Mouse (Mus musculus) cerebellum, postnatal 14 days (tissue): ENCODE results near the gene Casz1.
A peak's percentile ranks its signal among the peaks of the same experiment; 100 is the strongest.

Experiments
- DNase-seq, 2 experiments: peaks; one replicate each; pipeline ENCODE4 v3.0.0; 2021; ENCODE audit warnings: mixed read lengths in 2 of 2

Casz1 gene

DNA sequence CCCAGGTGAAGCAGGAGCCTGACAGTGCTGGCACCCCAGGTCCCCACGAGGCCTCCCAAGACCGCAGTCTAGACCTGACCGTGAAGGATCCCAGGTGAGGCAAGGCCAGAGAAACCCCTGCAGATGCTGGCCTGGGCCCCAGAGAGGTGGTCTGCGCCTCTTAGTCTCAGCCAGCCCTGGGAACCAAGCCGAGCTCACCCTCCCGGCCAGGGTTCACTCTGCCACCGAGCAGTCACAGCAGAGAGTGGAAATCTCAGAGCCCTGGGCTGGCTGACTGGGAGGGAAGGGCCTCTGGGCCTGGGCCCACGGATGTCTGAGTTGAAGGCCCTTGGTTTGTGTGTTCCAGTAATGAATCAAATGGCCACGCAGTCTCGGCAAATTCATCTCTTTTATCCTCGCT lies 137.1 kb downstream of the Casz1 start:
- no peak for DNase-seq

DNA sequence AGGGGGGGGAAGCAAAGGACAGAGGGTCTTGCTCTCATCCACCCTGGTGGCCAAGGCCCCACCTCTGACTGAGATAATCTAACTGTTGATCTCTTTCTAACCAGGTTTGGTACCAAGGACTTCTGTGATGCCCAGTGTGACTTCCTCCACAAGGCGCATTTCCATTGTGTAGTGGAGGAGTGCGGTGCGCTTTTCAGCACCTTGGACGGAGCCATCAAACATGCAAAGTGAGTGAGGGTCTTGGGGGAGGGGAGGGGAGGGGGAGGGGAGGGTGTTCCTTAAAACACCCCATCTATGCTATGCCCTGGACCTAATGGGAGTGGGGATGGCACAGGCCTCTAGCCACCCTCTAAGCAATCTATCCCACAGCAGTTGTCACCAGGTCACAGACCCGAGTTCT lies 138.9 kb downstream of the Casz1 start:
- DNase-seq, result no peak

DNA sequence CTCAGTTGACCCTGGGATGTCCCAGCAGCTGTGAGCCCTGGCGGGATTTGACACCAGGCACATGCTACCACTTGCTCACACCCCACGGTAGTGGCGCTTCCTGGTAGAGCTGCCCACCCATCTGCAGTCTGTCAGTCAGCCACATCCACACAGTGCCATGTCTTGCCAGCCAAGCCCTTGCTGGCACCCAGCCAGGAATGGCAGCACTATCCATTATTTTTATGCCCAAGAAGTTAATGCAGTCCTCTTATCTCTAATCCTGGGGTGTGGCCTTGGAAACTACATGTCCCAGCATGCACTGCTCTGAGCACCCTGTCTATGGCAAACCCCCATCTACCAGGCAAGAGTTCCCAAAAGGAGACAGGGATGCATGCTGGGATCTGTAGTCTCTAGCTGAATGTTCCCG lies 141.2 kb downstream of the Casz1 start:
- DNase-seq, result peak; percentile 60

DNA sequence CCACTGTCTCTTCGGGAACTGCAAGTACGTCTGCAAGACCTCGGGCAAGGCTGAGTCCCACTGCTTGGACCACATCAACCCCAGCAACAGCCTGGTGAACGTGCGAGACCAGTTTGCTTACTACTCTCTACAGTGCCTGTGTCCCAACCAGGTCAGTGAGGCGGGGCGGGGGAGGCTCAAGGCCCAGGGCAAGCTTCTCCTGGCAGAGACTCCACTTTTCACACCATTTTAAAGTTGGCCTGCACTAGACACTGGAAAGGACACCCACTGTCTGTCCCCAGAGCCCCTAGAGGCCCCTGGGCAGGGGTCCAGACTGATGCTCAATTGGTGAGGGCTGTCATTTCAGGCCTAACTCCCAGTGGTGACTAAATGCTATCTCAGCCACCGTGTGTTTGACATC lies 141.8 kb downstream of the Casz1 start:
- DNase-seq, result peak in 1 of 2 experiments; percentile 33

DNA sequence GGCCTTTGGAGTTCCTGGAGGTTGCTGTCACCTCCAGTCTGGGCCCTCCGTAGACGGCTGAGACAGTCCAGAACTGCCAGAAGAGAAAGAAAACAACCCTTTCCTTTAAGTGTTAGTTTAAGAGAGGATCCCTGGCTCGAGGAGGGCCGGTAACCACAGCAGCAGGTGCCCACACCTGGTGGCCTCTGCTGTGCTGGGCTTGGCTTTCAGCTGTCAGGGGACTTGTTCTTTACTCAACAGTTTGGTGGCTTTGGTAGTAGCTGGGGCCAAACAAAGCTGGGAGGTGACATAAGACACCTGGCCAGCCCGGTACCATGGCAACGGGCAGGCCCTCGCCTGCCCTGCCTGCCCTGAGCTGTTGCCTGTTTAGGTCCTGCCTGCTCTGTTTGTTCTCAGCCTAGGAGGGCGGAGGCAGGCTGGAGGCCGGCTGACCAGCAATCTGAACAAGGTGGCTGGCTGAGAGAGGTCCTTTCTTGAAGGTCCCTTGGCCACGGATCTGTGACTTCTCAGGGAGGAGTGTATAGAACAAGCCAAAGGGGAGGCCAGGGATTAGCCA lies 143.7 kb downstream of the Casz1 start:
- no peak for DNase-seq

DNA sequence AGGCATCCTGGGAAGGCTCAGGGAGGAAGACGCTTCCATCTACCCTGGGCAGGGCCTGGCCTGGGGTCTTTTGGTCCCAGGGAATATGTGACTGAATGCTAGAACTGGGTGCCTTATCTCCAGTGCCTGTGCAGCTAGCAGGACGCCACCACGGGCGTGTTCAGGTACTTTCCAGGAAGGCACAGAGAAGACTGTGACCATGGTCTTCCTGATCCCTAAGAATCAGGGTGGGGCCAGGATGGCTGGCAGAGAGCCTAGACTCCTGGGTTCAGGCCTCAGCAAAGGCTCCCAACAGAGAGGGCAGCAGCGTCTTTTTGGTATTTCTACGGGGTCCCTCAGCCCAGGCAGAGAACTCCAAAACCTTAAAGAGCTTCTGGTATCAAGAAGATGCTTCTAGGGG lies 146.3 kb downstream of the Casz1 start:
- DNase-seq, result peak in 1 of 2 experiments; percentile 42

DNA sequence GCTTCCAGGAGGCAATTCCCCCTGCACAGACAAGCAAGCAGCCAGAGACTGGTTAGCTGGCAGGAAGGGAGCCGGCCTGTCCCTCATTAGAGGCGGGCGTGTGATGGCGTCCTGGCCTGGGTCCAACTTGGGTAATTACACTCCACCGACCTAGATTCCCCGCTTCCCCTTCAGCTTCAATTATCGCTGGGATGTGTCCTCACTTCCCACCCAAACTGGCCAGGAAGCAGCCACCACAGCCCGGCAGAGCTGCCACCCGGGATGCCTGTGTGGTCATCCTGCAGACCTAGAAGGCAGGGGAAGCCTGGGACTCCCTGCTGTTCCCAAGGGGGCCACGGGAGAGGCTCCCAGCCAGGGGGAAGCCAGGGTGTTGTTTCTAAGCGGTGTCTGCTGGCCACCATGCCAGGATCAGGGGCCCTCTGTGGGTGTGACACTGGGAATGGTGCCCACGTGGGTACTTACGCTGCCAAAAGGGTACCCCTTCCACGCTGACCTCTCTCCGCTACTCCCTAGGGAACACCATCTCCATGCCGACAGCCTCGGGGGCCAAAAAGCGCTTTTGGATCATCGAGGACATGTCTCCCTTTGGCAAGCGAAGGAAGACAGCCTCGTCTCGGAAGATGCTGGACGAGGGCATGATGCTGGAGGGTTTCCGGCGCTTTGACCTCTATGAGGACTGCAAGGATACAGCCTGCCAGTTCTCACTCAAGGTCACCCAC lies 146.9 kb downstream of the Casz1 start:
- peak; percentile 79 to 89 for DNase-seq

DNA sequence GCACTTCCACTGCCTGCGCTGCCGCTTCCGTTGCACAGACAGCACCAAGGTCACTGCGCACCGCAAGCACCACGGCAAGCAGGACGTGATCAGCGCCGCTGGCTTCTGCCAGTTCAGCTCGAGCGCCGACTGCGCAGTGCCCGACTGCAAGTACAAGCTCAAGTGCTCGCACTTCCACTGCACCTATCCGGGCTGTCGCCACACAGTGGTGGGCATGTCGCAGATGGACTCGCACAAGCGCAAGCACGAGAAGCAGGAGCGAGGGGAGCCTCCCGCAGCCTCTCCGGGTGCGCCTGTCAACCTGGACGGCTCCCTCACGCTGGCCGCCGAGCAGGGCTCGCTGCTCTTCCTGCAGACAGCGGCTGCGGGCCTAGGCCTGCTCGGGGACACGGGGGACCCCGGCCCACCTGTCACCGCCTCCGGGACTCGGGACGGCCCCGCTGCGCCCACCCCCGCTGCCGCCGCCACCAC lies 147.6 kb downstream of the Casz1 start:
- peak in 1 of 2 experiments; percentile 42 for DNase-seq

DNA sequence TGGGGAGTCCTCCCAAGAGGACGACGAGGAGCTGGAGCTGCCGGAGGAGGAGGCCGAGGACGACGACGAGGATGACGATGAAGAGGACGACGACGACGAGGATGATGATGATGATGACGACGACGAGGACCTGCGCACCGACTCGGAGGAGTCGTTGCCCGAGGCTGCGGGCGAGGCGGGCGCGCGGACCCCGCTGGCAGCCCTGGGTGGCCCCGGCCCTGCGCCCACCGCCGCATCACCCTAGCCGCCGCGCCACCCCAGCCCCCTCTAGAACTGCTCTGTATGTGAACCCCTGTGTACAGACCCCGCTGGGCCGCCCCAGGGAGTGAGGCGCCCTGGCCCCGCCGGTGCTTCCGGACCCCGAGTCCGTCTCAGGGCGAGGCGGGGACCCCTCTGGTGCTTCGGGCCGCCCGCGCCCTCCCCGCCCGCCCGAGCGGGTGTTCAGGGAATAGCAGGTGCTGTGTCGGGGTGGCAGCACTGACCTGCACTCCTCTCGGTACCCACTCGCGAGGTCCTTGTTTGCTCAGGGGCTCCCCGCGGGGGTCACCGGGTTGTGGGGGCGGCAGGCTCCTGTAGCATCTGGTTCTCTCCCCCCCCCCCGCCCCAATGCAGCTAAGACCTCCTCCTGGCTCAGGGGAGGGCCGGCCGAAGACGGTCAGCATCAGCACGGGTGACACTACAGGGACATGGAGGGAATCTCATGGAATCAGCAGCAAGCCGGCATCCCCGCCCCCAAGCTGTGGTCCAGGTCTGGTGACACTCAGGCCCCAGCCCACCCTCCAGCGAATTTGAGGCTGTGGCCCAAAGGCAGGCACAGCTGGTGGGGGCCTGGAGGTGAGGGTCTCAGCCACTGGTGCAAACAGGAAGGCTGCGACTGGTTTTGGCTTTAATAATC lies 148.3 kb downstream of the Casz1 start:
- peak in 1 of 2 experiments; percentile 32 for DNase-seq

DNA sequence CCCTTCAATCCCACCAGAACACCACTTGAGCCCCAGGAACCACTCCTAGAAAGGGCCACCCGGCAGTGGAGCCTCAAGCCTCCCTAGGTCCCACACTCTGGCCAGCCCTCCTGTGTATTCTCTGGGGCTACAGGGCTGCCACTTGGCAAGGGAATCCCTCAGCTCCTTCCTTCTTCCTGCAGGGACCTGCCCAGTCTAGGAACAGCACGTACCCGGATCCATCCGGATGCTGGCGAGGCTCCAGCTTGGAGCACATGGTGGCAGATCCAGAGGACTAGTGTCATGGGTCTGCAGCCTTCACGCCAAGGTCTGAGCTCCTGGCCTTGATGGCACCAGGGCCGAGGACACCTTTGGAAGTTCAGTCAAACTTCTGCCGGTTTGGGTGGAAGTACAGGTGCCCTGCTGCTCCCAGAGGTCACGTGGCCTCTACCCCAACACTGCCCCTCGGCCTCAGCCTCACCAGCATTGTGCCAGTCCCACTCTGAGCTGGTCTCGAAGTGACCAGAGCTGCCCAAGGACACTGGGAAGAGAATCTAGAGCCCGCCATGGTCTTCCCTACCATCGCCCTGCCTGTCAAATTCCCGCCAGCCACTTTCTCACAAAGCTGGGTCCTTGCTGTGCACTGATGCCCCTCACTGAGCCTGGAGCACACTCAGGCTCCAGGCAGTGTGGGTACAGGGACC lies 151.0 kb downstream of the Casz1 start:
- DNase-seq, result peak; percentile 68 to 73

DNA sequence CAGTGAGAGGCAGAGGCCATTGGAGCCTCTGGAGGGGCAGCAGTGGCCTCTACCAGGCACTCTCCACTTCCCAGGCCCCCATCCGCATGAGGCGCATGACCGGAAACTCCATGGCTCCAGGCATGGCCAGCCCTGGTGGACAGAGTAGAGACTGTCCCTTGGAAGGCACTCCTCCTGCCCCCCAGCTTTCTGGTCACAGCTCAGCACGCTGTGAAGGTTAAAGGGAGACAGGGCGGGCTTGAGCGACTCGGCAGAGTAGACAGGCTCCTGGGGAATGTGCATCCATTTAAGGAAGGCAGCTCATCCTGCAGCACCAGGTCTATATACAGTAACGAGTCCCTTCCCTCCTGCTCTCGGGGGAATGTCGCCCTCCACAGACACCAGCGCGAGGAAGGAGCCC lies 155.8 kb downstream of the Casz1 start:
- DNase-seq, result no peak

DNA sequence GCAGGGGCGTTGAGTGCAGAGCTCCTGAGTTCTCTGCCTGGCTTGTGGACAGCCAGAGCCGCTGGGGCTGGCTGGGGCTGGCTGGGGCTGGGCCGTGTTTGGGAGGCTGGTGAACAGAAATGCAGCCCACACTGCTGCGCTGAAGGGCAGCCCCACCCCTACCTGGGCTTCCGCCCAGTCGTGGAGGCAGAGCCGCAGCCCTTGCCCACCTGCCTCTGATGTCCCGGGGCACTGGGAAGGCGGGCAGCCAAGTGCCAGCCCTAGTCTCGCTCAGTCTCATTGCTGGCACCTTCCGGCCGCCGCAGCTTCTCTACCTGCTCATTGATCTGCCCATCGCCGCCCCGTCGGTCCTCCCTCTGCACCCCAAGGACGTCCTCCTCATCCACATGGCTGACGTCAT lies 156.9 kb downstream of the Casz1 start:
- DNase-seq, result no peak

DNA sequence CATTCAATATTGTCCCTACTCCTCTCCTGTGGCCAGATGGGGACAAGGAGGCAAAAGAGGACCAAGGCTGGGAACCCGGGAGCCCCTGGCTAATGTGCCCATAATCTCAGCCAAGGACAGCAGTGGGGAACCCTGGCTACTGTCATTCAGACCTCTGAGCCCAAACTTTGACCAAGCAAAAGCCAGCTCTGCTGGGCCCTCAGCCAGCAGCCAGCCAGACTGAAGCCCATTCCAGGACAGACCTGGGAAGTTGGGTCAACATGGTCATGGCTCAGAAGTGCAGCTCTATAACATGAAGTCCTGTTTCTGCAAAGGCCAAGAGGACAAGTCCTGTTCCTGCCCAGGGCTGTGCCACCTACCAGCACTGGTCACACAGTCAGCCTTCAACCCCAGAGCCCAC lies 157.9 kb downstream of the Casz1 start:
- peak in 1 of 2 experiments; percentile 33 for DNase-seq

DNA sequence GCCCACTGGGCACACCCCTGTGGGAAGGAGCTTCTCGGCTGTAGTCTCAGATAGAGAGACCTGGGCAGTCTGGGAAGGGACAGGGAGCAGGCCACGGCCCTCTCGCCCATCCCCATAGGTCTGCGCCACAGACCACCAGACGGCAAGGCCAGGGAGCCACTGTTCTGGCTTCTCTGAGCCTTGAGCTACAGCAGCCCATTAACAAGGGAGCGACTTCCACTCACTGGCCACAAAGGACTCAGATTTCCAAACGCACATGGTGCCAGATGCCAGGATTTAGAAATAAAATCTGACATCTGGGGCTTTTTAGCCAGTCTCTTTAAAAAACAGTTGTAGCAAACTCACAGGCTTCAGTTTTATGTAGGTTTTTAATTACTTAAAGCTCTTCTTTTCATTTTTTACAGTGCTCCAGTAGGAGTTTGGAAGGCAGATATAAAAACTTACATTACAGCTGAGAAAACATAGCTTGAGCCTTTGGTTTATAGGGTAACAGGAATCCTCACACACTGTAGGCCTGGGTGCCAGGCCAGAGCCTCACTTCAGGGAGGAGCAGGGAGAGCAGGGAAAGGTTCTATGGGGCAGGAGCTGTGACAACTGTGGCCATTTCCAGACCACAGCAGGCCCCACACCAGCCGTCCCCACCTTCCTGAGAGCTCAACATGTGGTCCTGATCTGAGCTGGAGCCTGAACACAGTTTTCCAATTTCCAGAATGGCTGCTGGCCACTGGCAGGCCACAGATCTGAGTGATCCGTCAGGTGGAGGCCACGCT lies 160.5 kb downstream of the Casz1 start:
- no peak for DNase-seq

DNA sequence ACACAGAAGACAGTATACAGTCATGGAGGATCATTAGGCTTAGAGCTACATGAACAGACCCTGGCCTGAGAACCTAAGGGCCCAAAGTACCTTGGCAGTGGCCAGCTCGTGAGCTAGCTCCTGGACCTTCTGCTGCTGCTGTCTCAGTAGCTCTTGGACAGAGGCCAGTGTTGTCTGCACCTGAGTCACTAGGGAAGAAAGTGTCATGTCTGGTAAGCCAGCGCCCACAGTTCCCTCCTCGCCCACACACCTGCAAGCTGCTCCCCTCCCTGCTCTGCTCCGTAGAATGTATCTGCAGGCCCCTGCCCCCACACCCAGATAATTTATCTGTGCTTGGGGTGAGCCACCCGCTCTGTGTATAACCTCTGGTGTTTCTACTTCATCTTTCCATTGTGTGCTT lies 161.9 kb downstream of the Casz1 start:
- DNase-seq, result no peak

DNA sequence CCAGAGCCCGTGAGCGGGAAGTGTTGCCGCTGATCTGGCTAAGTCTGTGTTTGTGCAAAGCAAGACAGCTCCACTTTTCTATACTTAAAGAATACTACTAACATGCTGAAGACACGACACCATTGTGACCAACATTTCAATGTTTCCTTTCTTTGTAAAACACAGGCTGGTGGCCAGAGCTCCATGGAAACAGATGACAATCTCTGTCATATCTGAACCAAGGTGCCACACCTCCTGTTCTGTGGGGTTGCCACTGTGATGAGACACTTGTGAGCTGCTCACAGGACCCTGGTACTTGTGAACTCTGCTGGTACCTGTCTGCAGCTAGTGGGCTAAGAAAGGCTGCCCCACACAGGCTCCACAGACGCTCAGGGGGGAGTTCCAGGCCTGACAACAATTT lies 164.6 kb downstream of the Casz1 start:
- DNase-seq, result no peak

DNA sequence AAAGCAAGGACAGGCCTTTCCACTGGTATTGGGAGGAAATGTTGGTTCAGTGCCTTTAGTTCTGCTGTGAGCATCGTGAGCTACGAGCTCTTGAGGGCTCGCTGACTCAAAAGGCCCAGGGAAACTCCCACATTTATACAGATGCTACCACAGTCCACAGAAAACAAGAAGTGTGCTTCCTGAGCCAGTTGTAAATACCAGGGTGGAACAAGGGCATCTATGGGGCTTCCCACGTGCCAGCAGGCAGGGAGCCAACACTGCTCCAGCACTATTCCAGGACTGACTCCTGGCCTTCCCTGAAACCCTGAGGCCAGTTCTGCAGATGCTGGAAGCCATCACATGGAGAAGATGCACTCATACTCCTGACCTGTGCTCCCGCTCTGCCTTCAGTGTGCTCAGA lies 165.4 kb downstream of the Casz1 start:
- peak; percentile 33 to 56 for DNase-seq

DNA sequence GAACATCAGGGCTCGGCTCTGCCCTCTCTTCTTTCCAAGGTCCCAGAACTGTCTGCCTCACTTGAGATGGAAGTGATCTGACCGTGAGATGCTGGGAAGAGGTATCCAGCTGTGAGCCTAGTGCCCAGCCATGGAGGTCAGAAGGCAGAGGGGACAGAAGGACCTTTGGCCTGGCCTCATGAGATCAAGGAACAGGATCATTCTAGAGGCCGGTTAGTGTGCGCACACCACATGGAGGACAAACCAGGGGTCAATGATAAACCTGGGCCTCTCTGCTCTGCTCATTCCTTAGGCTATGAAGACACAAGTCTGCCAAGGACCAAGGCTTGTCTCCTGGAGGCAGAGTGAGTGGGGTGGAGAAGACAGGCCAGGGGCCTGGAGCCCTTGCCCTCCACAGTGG lies 166.5 kb downstream of the Casz1 start:
- no peak for DNase-seq

DNA sequence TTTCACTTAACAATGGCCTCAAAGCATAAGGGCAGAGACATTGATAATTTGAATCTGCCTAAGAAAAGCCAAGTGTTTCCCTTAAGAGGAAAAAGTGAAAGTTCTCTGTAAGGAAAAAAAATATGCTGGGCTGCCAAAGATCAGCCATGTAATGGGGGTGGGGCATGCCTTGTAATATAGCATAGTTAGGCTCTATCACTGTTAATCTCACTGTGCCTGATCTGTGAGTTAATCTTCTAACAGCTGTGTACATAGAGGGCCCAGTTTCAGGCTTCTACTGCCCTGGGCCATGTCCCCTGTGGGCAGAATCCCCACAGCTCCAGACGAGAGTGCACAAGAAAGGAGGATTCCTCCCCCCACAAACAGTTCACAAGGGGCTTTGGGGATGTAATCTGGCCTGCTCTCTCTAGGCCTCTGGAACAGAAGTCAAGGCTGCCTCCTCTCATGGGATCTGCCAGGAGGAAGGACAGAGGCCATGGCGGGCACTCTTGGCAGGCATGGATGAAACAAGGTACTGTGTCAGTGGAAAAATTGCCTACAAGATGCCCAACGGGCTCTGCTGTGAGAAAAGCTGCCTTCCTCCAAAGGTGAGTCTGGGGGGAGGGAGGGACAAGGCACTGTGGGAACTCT lies 167.5 kb downstream of the Casz1 start:
- no peak for DNase-seq

DNA sequence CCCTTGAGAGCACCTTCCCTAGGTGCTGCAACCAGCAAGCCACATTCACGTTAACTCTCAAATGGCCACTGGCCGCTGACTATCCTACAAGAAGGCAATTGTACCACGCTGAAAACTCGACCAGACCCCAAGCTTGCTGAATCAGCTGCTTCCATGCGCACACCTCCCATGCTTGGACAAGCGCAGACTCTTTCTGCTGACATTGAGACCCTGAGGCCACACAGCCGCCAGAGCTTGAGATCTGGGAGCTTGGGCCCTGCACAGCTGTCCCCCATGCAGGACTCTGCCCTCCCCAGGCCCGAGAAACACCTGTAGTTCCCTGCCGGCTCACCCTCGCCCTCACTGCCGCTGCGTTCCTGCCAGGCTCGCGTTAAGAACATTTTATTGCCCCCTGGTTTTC lies 168.5 kb downstream of the Casz1 start:
- DNase-seq, result no peak

DNA sequence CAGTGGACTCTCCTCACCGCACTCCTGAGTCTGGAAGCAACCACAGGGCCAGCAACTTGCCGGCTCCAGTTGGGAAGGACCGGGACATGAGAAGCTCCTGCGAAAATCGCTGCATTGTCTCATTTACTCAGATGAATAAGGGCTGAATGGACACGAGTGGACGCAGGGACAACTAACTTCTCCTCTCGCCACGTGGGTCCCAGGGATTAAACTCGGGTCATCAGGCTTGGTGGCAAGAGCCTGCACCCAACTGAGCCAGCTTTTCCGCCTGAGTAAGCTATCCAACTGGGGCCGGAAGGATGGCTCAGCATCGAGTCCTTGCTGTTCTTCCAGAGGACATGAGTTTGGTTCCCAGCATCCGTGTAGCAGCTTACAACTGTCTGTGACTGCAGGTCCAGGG lies 169.2 kb downstream of the Casz1 start:
- DNase-seq, result no peak

DNA sequence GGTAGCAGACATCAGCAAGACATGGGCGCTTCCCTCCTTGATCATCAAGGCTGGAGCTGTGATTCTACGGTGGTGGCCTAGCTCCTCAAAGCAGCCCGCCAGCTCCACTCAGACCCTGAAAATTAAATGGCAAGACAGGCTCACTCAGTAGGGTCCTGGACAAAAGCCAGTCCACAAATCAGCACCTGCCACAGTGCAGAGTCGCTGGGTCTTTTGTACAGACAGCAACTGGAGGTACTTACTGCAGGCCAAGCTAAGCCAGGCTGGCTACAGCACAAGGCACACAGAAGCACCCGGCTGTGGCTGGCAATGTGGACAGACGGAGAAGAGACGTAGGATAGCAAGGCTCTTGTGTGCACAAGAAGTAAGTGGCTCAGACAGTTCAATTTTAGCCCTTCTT lies 170.6 kb downstream of the Casz1 start:
- peak; percentile 80 to 81 for DNase-seq
